Mouse (Mus musculus): Measurements from ENCODE around the gene Osbp2. TPM values are rescaled to one million over a fixed set of nuclear protein-coding genes. Genes with fewer than 3 reads are reported as not detected.

The Osbp2 gene
- total and polyA plus RNA-seq, 2 experiments from 2014 or later, result 30.8 to 63.2 TPM

GRCm38 (mm10) chr11:3804639-3805038, 59.1 kb downstream of the Osbp2 start:
- ATAC-seq (no peak), DNase-seq (no peak)
- Histone ChIP-seq H3K27ac (ENCODE audit: low read depth, low read length) (no peak overlapping the region), H3K4me2 (ENCODE audit: low read depth) (no peak overlapping the region), H3K9me3 (ENCODE audit: low read length) (no peaks in the 10 kb centered on the region), H3K36me3 (ENCODE audit: insufficient read depth) (no peaks in the 10 kb centered on the region), H3K4me1 (ENCODE audit: insufficient read depth) (no peaks in the 10 kb centered on the region), H3K9ac (no peak overlapping the region), H3K27me3 (ENCODE audit: insufficient read depth, low read length) (no peaks in the 10 kb centered on the region), H3K4me3 (ENCODE audit: low read depth, low read length) (no peak overlapping the region)
- TF ChIP-seq CTCF (IDR thresholded peaks at IDR 0.05; ENCODE audit: low read depth), result 0 out of 2 replicates have a peak, but pooled peaks have one; percentile 21
- 98% methylated on average over 2 of the region's 2 CpGs for WGBS

GRCm38 (mm10) chr11:3802057-3802456, 61.6 kb downstream of the Osbp2 start:
- ATAC-seq, result no peak
- no peak overlapping the region for H3K27ac ChIP-seq (ENCODE audit: low read depth, low read length)
- H3K4me1 ChIP-seq (ENCODE audit: insufficient read depth), result no peaks in the 10 kb centered on the region
- DNase-seq, result no peak
- H3K9ac ChIP-seq, result no peak overlapping the region
- H3K36me3 ChIP-seq (ENCODE audit: insufficient read depth), result no peaks in the 10 kb centered on the region
- no peak overlapping the region for H3K4me3 ChIP-seq (ENCODE audit: low read depth, low read length)
- no peaks in the 10 kb centered on the region for H3K27me3 ChIP-seq (ENCODE audit: insufficient read depth, low read length)
- TF ChIP-seq CTCF (IDR thresholded peaks at IDR 0.05; ENCODE audit: low read depth), result 0 out of 2 replicates have a peak, but pooled peaks have one; percentile 6
- H3K4me2 ChIP-seq (ENCODE audit: low read depth), result no peak overlapping the region
- H3K9me3 ChIP-seq (ENCODE audit: low read length), result no peaks in the 10 kb centered on the region
- WGBS, result 48% methylated on average over 1 of the region's 1 CpGs

- TF ChIP-seq CTCF (IDR thresholded peaks at IDR 0.05; ENCODE audit: low read depth), result no peak
- WGBS, result 78% methylated on average over 6 of the region's 6 CpGs
- Histone ChIP-seq H3K4me3 (ENCODE audit: low read depth, low read length) (no peak overlapping the region), H3K4me1 (ENCODE audit: insufficient read depth) (no peaks in the 10 kb centered on the region), H3K4me2 (ENCODE audit: low read depth) (no peak overlapping the region), H3K9ac (no peak overlapping the region), H3K27ac (ENCODE audit: low read depth, low read length) (no peak overlapping the region), H3K9me3 (ENCODE audit: low read length) (no peaks in the 10 kb centered on the region), H3K36me3 (ENCODE audit: insufficient read depth) (no peaks in the 10 kb centered on the region), H3K27me3 (ENCODE audit: insufficient read depth, low read length) (no peaks in the 10 kb centered on the region)
- ATAC-seq, result no peak
- no peak for DNase-seq
Observed at GRCm38 (mm10) chr11:3797631-3798215, 66.0 kb downstream of the Osbp2 start.

GRCm38 (mm10) chr11:3790736-3791135, 73.0 kb downstream of the Osbp2 start:
- H3K36me3 ChIP-seq (ENCODE audit: insufficient read depth), result no peaks in the 10 kb centered on the region
- no peak for TF ChIP-seq CTCF (IDR thresholded peaks at IDR 0.05; ENCODE audit: low read depth)
- H3K4me3 ChIP-seq (ENCODE audit: low read depth, low read length), result no peak overlapping the region
- H3K27me3 ChIP-seq (ENCODE audit: insufficient read depth, low read length), result no peaks in the 10 kb centered on the region
- ATAC-seq (no peak), DNase-seq (no peak)
- no peak overlapping the region for H3K27ac ChIP-seq (ENCODE audit: low read depth, low read length)
- no peaks in the 10 kb centered on the region for H3K4me1 ChIP-seq (ENCODE audit: insufficient read depth)
- no peak overlapping the region for H3K4me2 ChIP-seq (ENCODE audit: low read depth)
- H3K9ac ChIP-seq, result no peak overlapping the region
- H3K9me3 ChIP-seq (ENCODE audit: low read length), result no peaks in the 10 kb centered on the region

- no peaks in the 10 kb centered on the region for H3K4me1 ChIP-seq (ENCODE audit: insufficient read depth)
- ATAC-seq, result no peak
- 79% methylated on average over 3 of the region's 3 CpGs for WGBS
Observed at GRCm38 (mm10) chr11:3789919-3790318, 73.8 kb downstream of the Osbp2 start.

GRCm38 (mm10) chr11:3786564-3786963, 77.1 kb downstream of the Osbp2 start:
- no peak overlapping the region for H3K27ac ChIP-seq (ENCODE audit: low read depth, low read length)
- H3K9me3 ChIP-seq (ENCODE audit: low read length), result no peaks in the 10 kb centered on the region
- H3K36me3 ChIP-seq (ENCODE audit: insufficient read depth), result no peaks in the 10 kb centered on the region
- peak; percentile 99 for TF ChIP-seq CTCF (IDR thresholded peaks at IDR 0.05; ENCODE audit: low read depth)
- peak; percentile 95 for DNase-seq
- H3K27me3 ChIP-seq (ENCODE audit: insufficient read depth, low read length), result no peaks in the 10 kb centered on the region
- 10% methylated on average over 6 of the region's 6 CpGs for WGBS
- ATAC-seq, result peak; percentile 74
- no peak overlapping the region for H3K9ac ChIP-seq
- no peaks in the 10 kb centered on the region for H3K4me1 ChIP-seq (ENCODE audit: insufficient read depth)
- H3K4me3 ChIP-seq (ENCODE audit: low read depth, low read length), result no peak overlapping the region
- H3K4me2 ChIP-seq (ENCODE audit: low read depth), result no peak overlapping the region

More at GRCm38 (mm10) chr11:3789919-3790318, 73.8 kb downstream of the Osbp2 start:
- H3K27me3 ChIP-seq (ENCODE audit: insufficient read depth, low read length), result no peaks in the 10 kb centered on the region
- TF ChIP-seq CTCF (IDR thresholded peaks at IDR 0.05; ENCODE audit: low read depth), result no peak
- H3K27ac ChIP-seq (ENCODE audit: low read depth, low read length), result no peak overlapping the region
- H3K36me3 ChIP-seq (ENCODE audit: insufficient read depth), result no peaks in the 10 kb centered on the region
- no peak overlapping the region for H3K4me2 ChIP-seq (ENCODE audit: low read depth)
- H3K9ac ChIP-seq, result no peak overlapping the region
- DNase-seq, result no peak
- no peak overlapping the region for H3K4me3 ChIP-seq (ENCODE audit: low read depth, low read length)
- no peaks in the 10 kb centered on the region for H3K9me3 ChIP-seq (ENCODE audit: low read length)

- Histone ChIP-seq H3K27me3 (ENCODE audit: insufficient read depth, low read length) (peaks cover 5% of the 10 kb centered on the region; the same call in 1 of the 2 replicates), H3K4me3 (ENCODE audit: low read depth, low read length) (peak overlapping the region; percentile 45), H3K4me2 (ENCODE audit: low read depth) (peak overlapping the region; percentile 82), H3K9me3 (ENCODE audit: low read length) (no peaks in the 10 kb centered on the region), H3K36me3 (ENCODE audit: insufficient read depth) (no peaks in the 10 kb centered on the region), H3K4me1 (ENCODE audit: insufficient read depth) (0 out of 2 replicates have a peak, but pooled peaks cover 5% of the 10 kb centered on the region), H3K27ac (ENCODE audit: low read depth, low read length) (peak overlapping the region; percentile 69; the same call in 1 of the 2 replicates), H3K9ac (peak overlapping the region; percentile 79)
- DNase-seq (no peak), ATAC-seq (no peak)
- TF ChIP-seq CTCF (IDR thresholded peaks at IDR 0.05; ENCODE audit: low read depth), result no peak
- WGBS, result 44% methylated on average over 4 of the region's 4 CpGs
Observed at GRCm38 (mm10) chr11:3775263-3775644, 88.4 kb downstream of the Osbp2 start.
